Mouse (Mus musculus): Measurements from ENCODE around the gene Arl5c.
A peak's percentile ranks its signal among the peaks of the same experiment; 100 is the strongest.

Arl5c gene

DNA sequence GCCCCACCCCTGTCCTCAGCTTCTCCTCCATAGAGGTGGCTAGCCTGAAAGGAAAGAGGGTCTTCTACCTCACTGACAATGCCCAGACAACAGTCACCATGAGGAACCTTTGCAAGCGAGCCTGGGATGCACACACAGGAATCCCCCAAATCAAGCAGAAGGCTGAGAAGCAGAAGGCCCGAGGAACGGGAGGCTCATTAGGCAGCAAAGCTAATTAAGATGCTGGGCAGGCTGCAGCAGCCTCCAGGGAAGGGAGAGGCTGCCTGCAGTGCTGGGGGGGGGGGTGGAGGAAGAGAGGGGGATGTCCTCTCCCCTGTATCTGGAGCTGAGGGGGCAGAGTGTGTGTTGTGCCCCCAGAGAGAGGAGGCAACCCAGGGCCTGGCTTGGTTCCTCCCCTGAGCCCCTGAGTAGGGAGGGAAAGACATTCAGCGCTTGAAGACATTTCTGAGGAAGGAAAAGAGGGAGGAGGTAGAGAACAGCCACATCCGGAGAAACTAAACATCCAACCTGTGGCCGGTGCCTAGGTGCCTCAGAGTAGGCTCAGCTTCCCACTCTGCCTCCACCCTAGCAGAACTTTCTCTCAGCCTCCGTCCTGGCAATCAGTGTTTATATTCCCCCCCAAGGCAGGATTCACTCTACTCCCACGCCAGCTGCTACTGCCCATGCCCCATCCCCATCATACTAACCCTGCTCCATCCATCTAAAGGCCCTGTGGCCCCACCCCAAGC lies 24.1 kb upstream of the Arl5c start:
- DNase-seq (ENCODE audit: inconsistent ontology term): no peak

- peak; percentile 64 for DNase-seq (ENCODE audit: inconsistent ontology term)
Observed at GRCm38 (mm10) chr11:98018858-98019641, 23.1 kb upstream of the Arl5c start.

DNA sequence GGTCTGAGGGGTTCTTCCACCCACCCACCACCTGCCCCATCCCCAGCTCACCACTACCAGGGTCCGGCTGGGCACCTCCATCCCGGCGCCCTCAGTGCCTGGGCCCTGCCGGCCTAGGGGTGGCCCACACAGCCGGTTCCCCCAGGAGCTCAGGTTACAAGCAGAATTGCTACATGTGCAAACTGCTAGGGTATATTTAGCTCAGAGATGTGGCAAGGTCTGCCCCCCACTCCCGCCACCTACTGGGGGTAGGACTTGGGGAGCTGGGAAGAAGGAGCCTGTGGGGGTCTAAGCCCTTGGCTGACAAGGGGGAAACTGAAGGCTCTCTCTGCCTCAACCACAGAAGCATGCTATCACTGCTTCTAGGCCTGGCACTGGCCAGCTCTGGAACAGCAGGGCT lies 22.2 kb upstream of the Arl5c start:
- no peak for DNase-seq (ENCODE audit: inconsistent ontology term)

DNA sequence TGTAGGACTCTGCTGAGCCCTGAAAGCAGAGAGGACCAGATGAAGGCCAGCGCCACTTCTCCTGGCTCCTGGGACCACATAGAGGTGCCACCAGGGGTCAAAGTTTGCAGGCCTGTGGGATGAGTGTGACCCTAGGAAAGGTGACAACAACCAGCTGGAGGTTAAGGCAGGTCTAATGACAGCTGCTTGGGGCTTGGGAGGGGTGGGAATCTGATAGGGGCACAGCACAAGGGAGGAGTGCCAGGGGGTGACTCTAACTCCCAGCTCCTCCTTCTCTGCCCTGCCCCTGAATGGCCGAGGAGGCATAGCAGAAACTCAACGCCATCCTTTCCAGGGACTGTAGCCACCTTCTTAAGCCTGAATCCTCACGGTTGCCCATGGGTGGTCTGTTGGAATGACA lies 20.8 kb upstream of the Arl5c start:
- no peak for DNase-seq (ENCODE audit: inconsistent ontology term)

DNA sequence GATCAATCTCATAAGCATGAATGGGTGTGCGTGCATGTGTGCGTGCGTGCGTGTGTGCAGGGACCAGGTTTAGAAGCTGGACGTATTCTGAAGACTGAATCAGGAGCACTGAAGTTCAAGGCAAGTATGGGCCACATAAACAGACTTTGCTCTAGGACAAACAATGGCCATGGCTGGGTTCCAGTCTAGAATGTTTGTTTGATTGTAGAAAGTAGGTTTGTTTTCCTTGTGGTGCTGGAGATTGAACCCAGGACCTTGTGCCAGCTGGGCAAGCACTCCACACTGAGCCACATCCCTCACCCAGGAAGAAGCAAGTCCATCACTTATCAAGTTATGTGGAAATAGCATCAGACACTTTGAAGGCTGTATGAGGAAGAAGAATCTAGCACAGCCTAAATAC lies 20.2 kb upstream of the Arl5c start:
- no peak for DNase-seq (ENCODE audit: inconsistent ontology term)

GRCm38 (mm10) chr11:98012831-98013230 lies 16.9 kb upstream of the Arl5c start:
- DNase-seq (ENCODE audit: inconsistent ontology term): no peak

DNA sequence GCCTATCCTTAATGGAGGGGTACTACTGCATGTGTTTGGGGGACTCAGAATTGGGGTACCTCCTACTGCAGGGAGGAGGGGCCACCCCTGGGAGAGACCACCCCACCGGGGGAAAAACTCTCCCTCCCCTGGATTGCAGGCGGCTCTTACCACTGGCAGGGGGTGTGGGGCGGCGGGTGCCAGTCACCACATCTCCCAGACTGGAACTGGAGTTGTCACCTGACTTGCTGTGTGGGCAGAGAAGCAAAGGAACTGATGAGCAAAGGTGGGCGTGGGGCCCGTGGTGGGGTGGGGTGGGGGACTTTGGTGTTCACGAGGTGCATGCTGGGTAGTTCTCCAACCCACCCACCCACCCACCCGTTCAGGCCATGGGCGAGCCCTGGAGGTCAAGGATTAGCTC lies 15.7 kb upstream of the Arl5c start:
- no peak for DNase-seq (ENCODE audit: inconsistent ontology term)

DNA sequence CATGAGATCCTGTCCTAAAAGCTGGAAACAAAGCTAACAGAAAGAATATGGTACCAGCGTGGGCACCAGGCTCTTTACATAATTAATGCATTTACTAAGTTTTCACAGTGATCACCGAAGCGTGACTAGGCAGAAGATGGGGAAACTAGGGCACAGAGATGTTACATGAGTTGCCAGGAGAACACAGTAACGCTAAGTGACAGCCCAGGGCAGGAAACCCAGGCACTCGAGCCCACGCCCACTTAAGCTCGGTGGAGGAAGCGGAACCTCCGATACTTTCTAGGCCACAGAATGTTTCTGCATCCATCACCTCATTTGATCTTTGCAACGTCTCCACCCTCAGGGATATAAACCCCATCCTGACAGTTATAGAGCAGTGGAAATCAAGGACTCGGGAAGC lies 12.1 kb upstream of the Arl5c start:
- DNase-seq (ENCODE audit: inconsistent ontology term): no peak

- DNase-seq (ENCODE audit: inconsistent ontology term): peak; percentile 88
Observed at GRCm38 (mm10) chr11:98005686-98006085, 9.7 kb upstream of the Arl5c start.

- DNase-seq (ENCODE audit: inconsistent ontology term): no peak
Observed at GRCm38 (mm10) chr11:98005076-98005475, 9.1 kb upstream of the Arl5c start.

DNA sequence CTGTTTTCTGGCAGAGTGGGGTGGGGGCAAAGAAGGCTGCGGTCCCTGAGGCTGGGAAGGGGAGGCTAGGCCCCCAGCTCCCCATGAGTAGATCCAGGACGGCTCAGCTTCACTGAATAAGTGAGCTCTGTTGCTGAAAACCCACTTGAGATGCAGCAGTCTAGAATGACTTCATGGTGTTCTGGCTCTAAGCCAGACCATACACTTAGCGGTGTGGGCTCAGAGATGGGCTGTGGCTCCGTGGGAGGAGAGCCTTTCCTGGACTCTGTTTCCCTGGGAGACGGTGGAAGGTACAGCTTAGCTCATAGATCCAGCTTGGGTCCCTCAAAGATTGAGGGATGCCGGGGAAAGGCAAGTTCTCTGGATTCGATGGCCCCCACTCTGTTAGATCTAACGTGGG lies 8.2 kb upstream of the Arl5c start:
- DNase-seq (ENCODE audit: inconsistent ontology term): no peak

GRCm38 (mm10) chr11:98003171-98003671 lies 7.2 kb upstream of the Arl5c start:
- peak; percentile 95 for DNase-seq (ENCODE audit: inconsistent ontology term)

- peak; percentile 75 for DNase-seq (ENCODE audit: inconsistent ontology term)
Observed at GRCm38 (mm10) chr11:98002627-98003026, 6.6 kb upstream of the Arl5c start.

GRCm38 (mm10) chr11:98001986-98002385 lies 6.0 kb upstream of the Arl5c start:
- DNase-seq (ENCODE audit: inconsistent ontology term): no peak

GRCm38 (mm10) chr11:98001351-98001824 lies 5.4 kb upstream of the Arl5c start:
- no peak for DNase-seq (ENCODE audit: inconsistent ontology term)

- DNase-seq (ENCODE audit: inconsistent ontology term): no peak
Observed at GRCm38 (mm10) chr11:98000378-98001140, 4.6 kb upstream of the Arl5c start.

DNA sequence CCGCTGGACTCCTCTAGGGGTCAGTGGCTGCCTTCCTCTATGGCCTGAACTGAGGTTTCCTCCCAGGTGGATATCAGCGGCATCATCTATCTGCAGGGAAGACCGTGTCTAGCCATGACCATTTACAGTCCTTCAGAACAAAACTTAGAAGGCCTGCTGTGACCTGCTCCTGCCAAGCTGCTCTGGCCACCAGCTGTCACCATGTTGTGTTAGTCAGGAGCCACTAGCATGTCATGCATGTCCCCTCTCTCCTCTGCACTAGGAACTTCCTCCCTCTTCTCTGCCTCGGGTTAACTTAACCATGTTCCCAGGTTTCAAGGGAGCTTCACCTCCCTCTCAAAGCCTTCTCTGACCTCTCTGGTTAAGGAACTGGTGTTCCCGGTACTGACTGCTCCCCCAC lies 3.8 kb upstream of the Arl5c start:
- no peak for DNase-seq (ENCODE audit: inconsistent ontology term)

DNA sequence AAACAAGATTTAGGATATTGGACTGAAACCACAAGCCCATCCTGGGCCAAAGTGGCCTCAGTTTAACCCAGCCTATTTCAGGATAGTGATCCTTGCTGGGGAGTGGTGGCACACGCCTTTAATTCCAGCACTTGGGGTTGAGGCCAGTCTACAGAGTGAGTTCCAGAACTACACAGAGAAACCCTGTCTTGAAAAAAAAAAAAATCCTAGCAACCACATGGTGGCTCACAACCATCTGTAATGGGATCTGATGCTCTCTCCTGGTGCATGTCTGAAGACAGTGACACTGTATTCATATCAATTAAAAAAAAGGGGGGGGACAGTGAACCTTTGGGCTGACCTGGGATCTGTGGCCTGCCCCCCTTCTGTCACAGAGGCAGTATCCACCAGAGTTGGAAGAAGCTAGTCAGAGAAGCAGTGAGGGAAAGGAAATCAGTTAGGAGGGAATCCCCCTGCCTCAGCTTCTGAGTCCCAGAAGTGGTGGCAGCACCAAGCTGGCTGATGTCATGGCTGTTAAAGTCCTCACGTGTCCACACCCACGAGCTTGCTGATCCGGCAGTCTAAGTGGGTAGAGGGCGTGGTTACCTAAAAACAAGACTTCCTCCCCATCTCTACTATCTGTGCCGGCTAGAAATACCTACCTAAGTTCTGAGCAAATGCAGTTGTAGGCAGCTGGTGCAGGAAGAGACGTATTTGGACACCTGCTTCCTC lies 3.1 kb upstream of the Arl5c start:
- DNase-seq (ENCODE audit: inconsistent ontology term): no peak

GRCm38 (mm10) chr11:97998074-97998793 lies 2.3 kb upstream of the Arl5c start:
- DNase-seq (ENCODE audit: inconsistent ontology term): no peak

- no peak for DNase-seq (ENCODE audit: inconsistent ontology term)
Observed at GRCm38 (mm10) chr11:97997387-97997960, 1.5 kb upstream of the Arl5c start.

GRCm38 (mm10) chr11:97996691-97997090 lies 710 bp upstream of the Arl5c start:
- DNase-seq (ENCODE audit: inconsistent ontology term): no peak

Data from Muller cell, postnatal 12 days (primary cell).